Mouse (Mus musculus): ENCODE results near the gene Katnb1. TPM values are rescaled to one million over a fixed set of nuclear protein-coding genes. Genes with fewer than 3 reads are reported as not detected.

Gene Katnb1
- polyA plus RNA-seq, 1 experiment from 2014 or later = 23.6 TPM

GRCm38 (mm10) chr8:95141469-95142074 lies 60.6 kb downstream of the Katnb1 start:
- H3K4me3 ChIP-seq (ENCODE audit: low read length) = peak overlapping the region; percentile 62
- ATAC-seq (ENCODE audit: low read depth) = peak; percentile 44
- no peaks in the 10 kb centered on the region for H3K9me3 ChIP-seq (ENCODE audit: control insufficient read depth, low read length)
- no peaks in the 10 kb centered on the region for H3K27me3 ChIP-seq (ENCODE audit: control insufficient read depth, insufficient read depth, low read depth, low read length)
- no peaks in the 10 kb centered on the region for H3K36me3 ChIP-seq (ENCODE audit: control insufficient read depth, insufficient read depth, low read length)
- peaks cover 57% of the 10 kb centered on the region for H3K4me1 ChIP-seq (replicated peaks; ENCODE audit: control insufficient read depth, insufficient read depth, low read length)
- H3K4me2 ChIP-seq (ENCODE audit: low read depth, low read length) = peak overlapping the region; percentile 77
- peak overlapping the region; percentile 87 for H3K27ac ChIP-seq (ENCODE audit: low read length)
- 0% methylated on average over 6 of the region's 6 CpGs for WGBS
- H3K9ac ChIP-seq (ENCODE audit: low read length) = peak overlapping the region; percentile 85

GRCm38 (mm10) chr8:95142075-95142831 lies 61.3 kb downstream of the Katnb1 start:
- no peaks in the 10 kb centered on the region for H3K9me3 ChIP-seq (ENCODE audit: control insufficient read depth, low read length)
- H3K27me3 ChIP-seq (ENCODE audit: control insufficient read depth, insufficient read depth, low read depth, low read length) = no peaks in the 10 kb centered on the region
- peak; percentile 62 for ATAC-seq (ENCODE audit: low read depth)
- H3K36me3 ChIP-seq (ENCODE audit: control insufficient read depth, insufficient read depth, low read length) = no peaks in the 10 kb centered on the region
- WGBS = 2% methylated on average over 41 of the region's 66 CpGs
- peak overlapping the region; percentile 85 for H3K9ac ChIP-seq (ENCODE audit: low read length)
- H3K4me2 ChIP-seq (ENCODE audit: low read depth, low read length) = peak overlapping the region; percentile 77
- H3K4me1 ChIP-seq (replicated peaks; ENCODE audit: control insufficient read depth, insufficient read depth, low read length) = peaks cover 54% of the 10 kb centered on the region
- peak overlapping the region; percentile 62 for H3K4me3 ChIP-seq (ENCODE audit: low read length)
- H3K27ac ChIP-seq (ENCODE audit: low read length) = peak overlapping the region; percentile 87

- ATAC-seq (ENCODE audit: low read depth) = peak; percentile 9; the same call in 1 of the 2 replicates
- WGBS = 19% methylated on average over 17 of the region's 17 CpGs
- peaks cover 46% of the 10 kb centered on the region for H3K4me1 ChIP-seq (replicated peaks; ENCODE audit: control insufficient read depth, insufficient read depth, low read length)
- peak overlapping the region; percentile 62; the same call in 1 of the 2 replicates for H3K4me3 ChIP-seq (ENCODE audit: low read length)
- no peaks in the 10 kb centered on the region for H3K9me3 ChIP-seq (ENCODE audit: control insufficient read depth, low read length)
- H3K4me2 ChIP-seq (ENCODE audit: low read depth, low read length) = peak overlapping the region; percentile 77
- peak overlapping the region; percentile 87 for H3K27ac ChIP-seq (ENCODE audit: low read length)
- H3K36me3 ChIP-seq (ENCODE audit: control insufficient read depth, insufficient read depth, low read length) = no peaks in the 10 kb centered on the region
- no peaks in the 10 kb centered on the region for H3K27me3 ChIP-seq (ENCODE audit: control insufficient read depth, insufficient read depth, low read depth, low read length)
- peak overlapping the region; percentile 85 for H3K9ac ChIP-seq (ENCODE audit: low read length)
Measured at GRCm38 (mm10) chr8:95142985-95143804, 62.2 kb downstream of the Katnb1 start.

GRCm38 (mm10) chr8:95143805-95144630 lies 63.0 kb downstream of the Katnb1 start:
- H3K9me3 ChIP-seq (ENCODE audit: control insufficient read depth, low read length) = no peaks in the 10 kb centered on the region
- H3K36me3 ChIP-seq (ENCODE audit: control insufficient read depth, insufficient read depth, low read length) = no peaks in the 10 kb centered on the region
- no peak overlapping the region for H3K9ac ChIP-seq (ENCODE audit: low read length)
- no peak overlapping the region for H3K4me3 ChIP-seq (ENCODE audit: low read length)
- ATAC-seq (ENCODE audit: low read depth) = no peak
- peak overlapping the region; percentile 87 for H3K27ac ChIP-seq (ENCODE audit: low read length)
- H3K27me3 ChIP-seq (ENCODE audit: control insufficient read depth, insufficient read depth, low read depth, low read length) = no peaks in the 10 kb centered on the region
- 64% methylated on average over 6 of the region's 6 CpGs for WGBS
- H3K4me2 ChIP-seq (ENCODE audit: low read depth, low read length) = no peak overlapping the region
- peaks cover 40% of the 10 kb centered on the region for H3K4me1 ChIP-seq (replicated peaks; ENCODE audit: control insufficient read depth, insufficient read depth, low read length)

- no peak overlapping the region for H3K4me3 ChIP-seq (ENCODE audit: low read length)
- 52% methylated on average over 2 of the region's 2 CpGs for WGBS
- H3K4me2 ChIP-seq (ENCODE audit: low read depth, low read length) = no peak overlapping the region
- H3K27ac ChIP-seq (ENCODE audit: low read length) = peak overlapping the region; percentile 41; the same call in 1 of the 2 replicates
- peaks cover 38% of the 10 kb centered on the region for H3K4me1 ChIP-seq (replicated peaks; ENCODE audit: control insufficient read depth, insufficient read depth, low read length)
- no peak overlapping the region for H3K9ac ChIP-seq (ENCODE audit: low read length)
- H3K9me3 ChIP-seq (ENCODE audit: control insufficient read depth, low read length) = no peaks in the 10 kb centered on the region
- no peak for ATAC-seq (ENCODE audit: low read depth)
- no peaks in the 10 kb centered on the region for H3K36me3 ChIP-seq (ENCODE audit: control insufficient read depth, insufficient read depth, low read length)
- no peaks in the 10 kb centered on the region for H3K27me3 ChIP-seq (ENCODE audit: control insufficient read depth, insufficient read depth, low read depth, low read length)
Measured at GRCm38 (mm10) chr8:95144631-95145015, 63.6 kb downstream of the Katnb1 start.

GRCm38 (mm10) chr8:95146044-95146745 lies 65.2 kb downstream of the Katnb1 start:
- H3K36me3 ChIP-seq (ENCODE audit: control insufficient read depth, insufficient read depth, low read length) = no peaks in the 10 kb centered on the region
- no peak overlapping the region for H3K9ac ChIP-seq (ENCODE audit: low read length)
- H3K27ac ChIP-seq (ENCODE audit: low read length) = no peak overlapping the region
- ATAC-seq (ENCODE audit: low read depth) = no peak
- H3K4me1 ChIP-seq (replicated peaks; ENCODE audit: control insufficient read depth, insufficient read depth, low read length) = peaks cover 27% of the 10 kb centered on the region
- H3K4me3 ChIP-seq (ENCODE audit: low read length) = no peak overlapping the region
- H3K27me3 ChIP-seq (ENCODE audit: control insufficient read depth, insufficient read depth, low read depth, low read length) = no peaks in the 10 kb centered on the region
- WGBS = 36% methylated on average over 2 of the region's 2 CpGs
- H3K4me2 ChIP-seq (ENCODE audit: low read depth, low read length) = no peak overlapping the region
- no peaks in the 10 kb centered on the region for H3K9me3 ChIP-seq (ENCODE audit: control insufficient read depth, low read length)

GRCm38 (mm10) chr8:95146846-95147245 lies 65.9 kb downstream of the Katnb1 start:
- no peak for ATAC-seq (ENCODE audit: low read depth)
- 86% methylated on average over 5 of the region's 5 CpGs for WGBS

GRCm38 (mm10) chr8:95149426-95149825 lies 68.4 kb downstream of the Katnb1 start:
- peaks cover 6% of the 10 kb centered on the region for H3K4me1 ChIP-seq (replicated peaks; ENCODE audit: control insufficient read depth, insufficient read depth, low read length)
- no peaks in the 10 kb centered on the region for H3K36me3 ChIP-seq (ENCODE audit: control insufficient read depth, insufficient read depth, low read length)
- no peak for ATAC-seq (ENCODE audit: low read depth)
- H3K27me3 ChIP-seq (ENCODE audit: control insufficient read depth, insufficient read depth, low read depth, low read length) = no peaks in the 10 kb centered on the region
- H3K9me3 ChIP-seq (ENCODE audit: control insufficient read depth, low read length) = no peaks in the 10 kb centered on the region
- H3K4me3 ChIP-seq (ENCODE audit: low read length) = no peak overlapping the region
- no peak overlapping the region for H3K4me2 ChIP-seq (ENCODE audit: low read depth, low read length)
- H3K9ac ChIP-seq (ENCODE audit: low read length) = no peak overlapping the region
- H3K27ac ChIP-seq (ENCODE audit: low read length) = no peak overlapping the region
- 30% methylated on average over 10 of the region's 10 CpGs for WGBS

More at GRCm38 (mm10) chr8:95146846-95147245, 65.9 kb downstream of the Katnb1 start:
- no peaks in the 10 kb centered on the region for H3K9me3 ChIP-seq (ENCODE audit: control insufficient read depth, low read length)
- no peak overlapping the region for H3K4me2 ChIP-seq (ENCODE audit: low read depth, low read length)
- H3K27me3 ChIP-seq (ENCODE audit: control insufficient read depth, insufficient read depth, low read depth, low read length) = no peaks in the 10 kb centered on the region
- no peak overlapping the region for H3K9ac ChIP-seq (ENCODE audit: low read length)
- no peak overlapping the region for H3K4me3 ChIP-seq (ENCODE audit: low read length)
- H3K27ac ChIP-seq (ENCODE audit: low read length) = no peak overlapping the region
- H3K36me3 ChIP-seq (ENCODE audit: control insufficient read depth, insufficient read depth, low read length) = no peaks in the 10 kb centered on the region
- H3K4me1 ChIP-seq (replicated peaks; ENCODE audit: control insufficient read depth, insufficient read depth, low read length) = peaks cover 23% of the 10 kb centered on the region

Data from lung, embryonic 16.5 days (tissue).